Mouse (Mus musculus) liver, adult 2 months (tissue): ENCODE data around the gene Babam2.

ENCODE experiments used
- CTCF ChIP-seq: fragments of 200-500 bp; IDR thresholded peaks from 2 replicates; pipeline ENCODE4 v1.5.1; 2011; ENCODE audit warnings: low read depth, low read length, control low read depth
- POLR2A ChIP-seq: fragments of 200-500 bp; IDR thresholded peaks from 2 replicates; pipeline ENCODE4 v1.6.1; 2011; ENCODE audit warnings: low read length, control low read depth; ENCODE audit not compliant: insufficient read depth; ENCODE audit errors: extremely low read depth

DNA sequence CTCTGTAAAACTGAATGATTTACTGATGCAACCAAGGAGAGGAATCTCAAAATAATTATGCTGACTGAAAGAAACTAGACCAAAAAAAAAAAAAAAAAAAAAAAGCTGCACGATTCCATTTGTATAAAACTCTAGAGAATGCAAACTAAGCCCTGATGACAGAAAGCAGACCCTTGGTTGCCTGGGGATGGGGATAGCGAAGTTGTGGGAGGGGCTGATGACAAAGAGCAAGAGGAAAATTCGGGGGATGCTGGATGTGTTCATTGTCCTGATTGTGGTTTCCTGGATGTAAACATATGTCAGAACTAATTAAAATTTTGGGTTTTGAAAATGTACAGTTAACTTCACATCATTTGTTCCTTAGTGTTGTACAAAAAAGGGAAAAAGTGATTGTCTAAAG, 257.7 kb downstream of the Babam2 start:
- TF ChIP-seq POLR2A = no peak
- TF ChIP-seq CTCF = no peak
